Mouse (Mus musculus) adrenal gland, adult 10 weeks (tissue): ENCODE measurements around the gene Tmprss7. TPM values are rescaled to one million over a fixed set of nuclear protein-coding genes. Genes with fewer than 3 reads are reported as not detected.

Source experiments
- polyA plus RNA-seq: library from polyadenylated mRNA; stranded (reverse); fragments of 350-450 nt; fragmentation: Illumina TruSeq; extraction: RNeasy Lipid Tissue Mini Kit (QIAGEN cat#74804); gene quantifications from one replicate; pipeline ENCODE4 v1.2.3, GENCODE M21; 2014; ENCODE audit warnings: low read depth, low replicate concordance

Tmprss7 gene
- polyA plus RNA-seq = not detected

DNA sequence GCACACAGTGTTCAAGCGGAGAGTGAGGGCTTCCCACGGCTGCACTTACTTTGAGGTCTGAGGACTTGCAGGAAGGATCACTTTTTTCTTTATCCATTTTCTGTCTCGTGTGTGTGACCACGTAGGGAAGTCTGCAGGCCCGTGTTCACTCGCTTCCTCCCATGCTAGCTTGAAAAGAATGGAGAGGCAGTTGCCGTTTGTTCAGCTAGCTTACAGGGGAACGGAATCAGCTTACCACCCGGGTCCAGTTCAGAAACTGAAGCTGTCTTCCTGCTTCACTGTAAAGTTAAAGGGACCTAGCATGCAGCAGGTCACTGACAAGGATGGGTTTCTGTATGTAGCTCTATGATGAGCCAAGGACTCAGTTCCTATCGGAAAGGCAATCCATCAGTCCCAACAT, at the start of gene Tmprss7:
Gene Tmprss7 (minus strand): TSS at position 101 of the 400 bp plus-strand sequence.

DNA sequence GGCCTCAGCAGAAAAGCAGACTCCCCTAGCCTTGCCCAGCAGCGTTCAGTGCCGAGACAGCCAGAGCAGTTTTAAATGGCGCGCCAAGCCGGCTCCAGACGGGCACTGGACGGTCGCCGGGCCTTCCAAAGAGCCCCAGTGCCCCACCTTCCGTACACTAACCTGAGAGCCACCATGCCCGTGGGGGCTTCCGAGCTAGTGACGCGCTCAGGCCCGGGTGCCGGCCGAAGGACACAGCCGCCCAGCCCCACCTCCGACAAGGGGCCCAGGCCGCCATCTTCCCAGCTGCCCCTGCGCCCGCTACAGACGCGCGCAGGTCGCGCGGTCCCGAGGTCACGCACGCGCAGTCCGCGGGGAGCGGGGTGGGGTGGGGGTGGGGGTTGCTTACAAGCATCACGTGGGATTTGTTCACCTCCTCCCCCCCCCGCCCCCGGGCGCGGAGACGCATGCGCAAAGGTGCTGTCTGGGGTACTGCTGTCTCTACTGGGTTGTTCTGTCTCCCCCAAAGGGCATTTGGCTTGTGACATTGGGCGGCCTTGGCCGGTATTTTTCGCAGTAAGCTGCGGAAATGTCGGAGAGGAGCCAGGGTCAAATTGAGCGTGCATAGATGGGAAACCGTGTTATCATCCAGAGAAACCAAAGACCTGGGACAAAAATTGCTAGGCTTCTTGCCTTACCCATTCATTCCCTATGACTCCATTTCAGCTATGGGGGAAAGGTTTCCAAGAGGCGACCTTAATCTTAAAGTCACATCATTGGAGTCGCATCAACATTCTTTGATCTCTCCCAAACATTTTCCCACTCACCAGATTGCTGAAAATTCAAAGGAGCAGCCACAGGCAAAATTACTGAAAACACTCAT, 49.4 kb upstream of the Tmprss7 start, which contains the start of gene Abhd10:
Gene Abhd10 (minus strand): TSS at position 341 of the 862 bp plus-strand sequence.

DNA sequence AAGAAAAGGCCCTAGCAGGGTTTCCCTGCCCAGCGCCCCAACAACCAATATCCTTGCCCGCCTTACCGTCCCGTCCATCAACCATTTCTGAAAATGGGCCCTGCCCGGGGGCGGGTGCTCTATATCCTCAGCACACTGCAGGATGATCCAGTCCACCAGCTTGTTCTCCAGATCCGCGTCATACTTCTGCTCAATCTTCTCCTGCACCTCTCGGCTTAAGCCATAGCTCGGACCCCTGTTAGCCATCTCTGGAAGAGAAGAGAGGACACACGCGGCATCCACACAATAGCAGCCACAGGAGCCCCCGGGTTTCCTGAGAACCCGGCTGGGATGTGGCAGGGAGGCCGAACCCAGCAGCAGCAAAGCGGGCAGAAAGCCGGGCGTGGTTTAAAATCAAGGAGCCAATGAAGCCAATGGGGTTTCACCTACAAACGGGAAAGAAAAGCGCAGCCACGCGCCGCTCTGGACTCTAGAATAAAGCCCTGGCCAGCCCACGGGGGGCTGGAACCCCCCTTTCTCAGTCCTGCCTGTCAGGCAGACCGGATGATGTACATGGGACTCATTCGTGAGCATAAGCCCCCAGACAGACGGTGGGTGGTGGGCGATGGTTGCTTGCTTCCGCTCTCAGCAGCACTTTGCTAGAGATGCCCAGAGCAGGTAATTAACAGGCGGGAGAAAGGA, 30.7 kb upstream of the Tmprss7 start, which contains the start of gene Tagln3:
Gene Tagln3 (minus strand): TSS at position 548 of the 681 bp plus-strand sequence.

DNA sequence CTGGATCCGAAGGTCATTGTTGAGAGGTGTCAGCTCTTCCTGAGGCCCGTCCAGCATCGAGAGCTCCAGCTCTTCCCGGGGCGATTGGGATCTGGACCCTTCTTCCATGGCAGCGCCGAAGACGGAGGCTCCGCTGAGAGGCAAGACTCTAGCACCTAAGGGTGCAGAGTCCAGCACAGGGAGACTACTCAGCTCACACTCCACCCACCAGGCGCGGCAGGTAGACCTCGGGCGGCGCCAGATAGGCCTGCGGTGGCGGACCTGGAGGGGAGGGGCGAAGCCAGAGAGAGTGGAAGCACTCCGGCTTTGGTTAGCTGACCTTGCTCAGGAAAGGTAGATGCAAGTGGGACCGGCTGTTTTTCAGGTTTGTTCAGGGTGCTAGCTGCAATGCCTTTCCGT, 39.5 kb downstream of the Tmprss7 start, which contains the start of gene BC016579:
Gene BC016579 (minus strand): TSS at position 135 of the 399 bp plus-strand sequence.

DNA sequence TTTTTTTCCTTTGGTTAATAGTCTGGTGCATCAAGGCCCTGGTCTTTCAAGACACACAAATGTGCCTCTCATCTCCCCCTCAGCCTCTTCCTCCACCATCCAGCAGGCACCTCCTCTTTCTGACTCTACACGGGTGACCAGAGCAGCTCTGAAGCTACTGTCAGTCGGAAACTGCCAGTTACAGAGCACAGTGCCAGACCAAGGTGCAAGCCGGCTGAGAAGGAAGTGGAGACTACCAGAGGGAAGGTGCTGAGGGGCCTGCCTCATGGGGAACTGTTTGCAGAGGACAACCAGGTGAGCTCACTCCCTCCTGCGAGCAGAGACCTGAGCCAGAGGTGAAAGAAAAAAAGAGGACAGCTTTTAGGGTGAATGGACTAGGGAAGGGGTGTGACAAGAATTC, 83.2 kb downstream of the Tmprss7 start, which contains the start of gene Gcsam:
Gene Gcsam (plus strand): TSS at position 114 of the 400 bp plus-strand sequence.

Other genes starting within 250 kb of the Tmprss7 start
- gene Gm609, start 200.7 kb downstream of the Tmprss7 start, polyA plus RNA-seq = not detected
- gene Gm17783, start 161.6 kb downstream of the Tmprss7 start, polyA plus RNA-seq = not detected
- gene Slc9c1, start 158.3 kb downstream of the Tmprss7 start, polyA plus RNA-seq = not detected
- gene Gcsam, start 83.3 kb downstream of the Tmprss7 start, polyA plus RNA-seq = 0.41 TPM
- 0.35 TPM for gene BC016579, start 39.6 kb downstream of the Tmprss7 start, polyA plus RNA-seq
- gene Tagln3, start 30.9 kb upstream of the Tmprss7 start, polyA plus RNA-seq = not detected
- 39.2 TPM for gene Abhd10, start 49.3 kb upstream of the Tmprss7 start, polyA plus RNA-seq